Mouse (Mus musculus) limb, embryonic 14.5 days (tissue): Measurements from ENCODE around the gene 4933400A11Rik. TPM values are rescaled to one million over a fixed set of nuclear protein-coding genes. Genes with fewer than 3 reads are reported as not detected.

Experiments used
- ATAC-seq: fragments of 200-750 bp; cut with Nextera tagmentation; 2 replicates; pipeline ENCODE4 v1.8.0; 2017; ENCODE audit warnings: low read depth, moderate number of reproducible peaks, moderate TSS enrichment; ENCODE audit not compliant: low FRiP score
- DNase-seq: peaks from one replicate; pipeline ENCODE4 v3.0.0-alpha.2; 2015; ENCODE audit warnings: low spot score
- H3K27ac ChIP-seq: fragments of 300-500 bp; sonication (generic); replicated peaks from 2 replicates; pipeline ENCODE4 v1.5.1; 2014; ENCODE audit warnings: low read depth, mild to moderate bottlenecking, low read length, moderate library complexity, mixed read lengths
- H3K27me3 ChIP-seq: fragments of 300-500 bp; sonication (generic); 2 replicates; pipeline ENCODE4 v1.6.1; 2014; ENCODE audit warnings: low read length, mixed read lengths; ENCODE audit not compliant: control insufficient read depth, insufficient read depth
- H3K36me3 ChIP-seq: fragments of 300-500 bp; sonication (generic); 2 replicates; pipeline ENCODE4 v1.6.1; 2014; ENCODE audit warnings: mild to moderate bottlenecking, low read length, moderate library complexity, mixed read lengths; ENCODE audit not compliant: control insufficient read depth, insufficient read depth
- H3K4me1 ChIP-seq: fragments of 300-500 bp; sonication (generic); 2 replicates; pipeline ENCODE4 v1.6.1; 2014; ENCODE audit warnings: antibody characterized with exemption, low read length, mixed read lengths; ENCODE audit not compliant: control insufficient read depth, insufficient read depth
- H3K4me2 ChIP-seq: fragments of 300-500 bp; sonication (generic); replicated peaks from 2 replicates; pipeline ENCODE4 v1.6.1; 2014; ENCODE audit warnings: low read depth, mild to moderate bottlenecking, low read length, moderate library complexity; ENCODE audit not compliant: severe bottlenecking
- H3K4me3 ChIP-seq: fragments of 300-500 bp; sonication (generic); replicated peaks from 2 replicates; pipeline ENCODE4 v1.5.1; 2014; ENCODE audit warnings: low read length
- H3K9ac ChIP-seq: fragments of 300-500 bp; sonication (generic); 2 replicates; pipeline ENCODE4 v1.6.1; 2014; ENCODE audit warnings: mild to moderate bottlenecking, low read depth, low read length, moderate library complexity; ENCODE audit not compliant: severe bottlenecking
- H3K9me3 ChIP-seq: fragments of 300-500 bp; sonication (generic); 2 replicates; pipeline ENCODE4 v1.6.1; 2016; ENCODE audit warnings: low read length; ENCODE audit not compliant: control insufficient read depth
- POLR2A ChIP-seq: fragments of 200-500 bp; IDR thresholded peaks from 2 replicates; pipeline ENCODE4 v1.8.0; 2012; ENCODE audit warnings: inconsistent platforms, mild to moderate bottlenecking, moderate library complexity, borderline replicate concordance; ENCODE audit not compliant: insufficient read depth, insufficient read length; ENCODE audit errors: extremely low read depth
- WGBS: fragments of 180-500 bp; shearing (Covaris S2); extraction: QIAGEN DNeasy Blood & Tissue Kit; methylation state at CpG from one replicate; pipeline ENCODE4 v1.1.7; 2014; 5-methylcytosine and 5-hydroxymethylcytosine counted together
- polyA plus RNA-seq, 2 experiments: library from polyadenylated mRNA; depleted of rRNA in 1 of 2; stranded (reverse) in 1 of 2; unstranded in 1 of 2; fragments of >200 nt; fragmentation: Nextera tagmentation in 1 of 2; extraction: Ambion mirVana in 1 of 2; gene quantifications; 2 replicates each; pipeline versions ENCODE4 v1.2.1 to v1.2.3; 2012 to 2014

The 4933400A11Rik gene
- polyA plus RNA-seq, 2 experiments: 0.66 TPM; not detected in 1

DNA sequence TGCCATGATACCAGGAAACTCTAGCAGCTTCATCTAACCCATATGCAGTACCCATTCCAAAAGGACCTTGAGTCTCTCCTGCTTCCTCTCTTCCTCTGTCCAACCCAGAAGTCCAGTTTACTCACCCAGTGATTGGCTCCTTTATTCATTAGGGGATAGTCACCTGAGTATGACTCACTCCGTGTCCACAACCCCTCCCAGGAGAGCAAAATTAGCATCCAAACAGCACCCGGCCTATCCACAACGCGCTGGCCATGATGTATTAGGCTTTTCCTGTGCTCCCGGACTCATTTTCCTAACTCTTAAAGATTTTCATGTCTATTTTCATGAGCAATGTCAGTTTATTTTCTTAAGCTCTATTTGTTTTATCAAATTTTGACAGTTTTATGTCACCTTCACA, 10.3 kb upstream of the 4933400A11Rik start:
- Histone ChIP-seq H3K4me2 (no peak overlapping the region), H3K9me3 (no peaks in the 10 kb centered on the region), H3K4me3 (no peak overlapping the region), H3K27ac (no peak overlapping the region), H3K4me1 (no peaks in the 10 kb centered on the region), H3K36me3 (no peaks in the 10 kb centered on the region), H3K27me3 (no peaks in the 10 kb centered on the region), H3K9ac (no peak overlapping the region)
- 84% methylated on average over 5 of the region's 5 CpGs for WGBS
- DNase-seq: no peak
- no peak for TF ChIP-seq POLR2A
- ATAC-seq: no peak

DNA sequence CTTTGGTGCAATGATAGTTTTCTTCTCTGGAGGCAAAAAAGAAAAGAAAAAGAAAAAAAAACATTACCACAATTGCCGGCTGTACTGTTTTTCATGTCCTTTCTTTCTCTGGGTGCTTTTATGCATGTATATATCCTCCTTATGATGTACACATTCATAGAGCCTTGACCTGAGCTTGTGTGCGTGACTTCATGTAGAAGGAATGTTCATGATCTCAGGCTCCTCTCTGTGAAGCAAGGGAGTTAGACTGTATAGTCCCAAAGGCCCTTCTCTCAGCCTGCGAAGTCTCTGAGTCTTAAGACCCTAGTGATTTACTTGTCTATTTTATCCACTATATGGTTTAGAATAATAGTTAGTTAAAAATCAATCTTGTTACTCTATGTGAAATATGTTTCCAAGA, 21.4 kb downstream of the 4933400A11Rik start:
- no peaks in the 10 kb centered on the region for H3K9me3 ChIP-seq
- WGBS: 67% methylated on average over 3 of the region's 3 CpGs
- no peak overlapping the region for H3K4me3 ChIP-seq
- no peak for TF ChIP-seq POLR2A
- DNase-seq: no peak
- H3K27me3 ChIP-seq: no peaks in the 10 kb centered on the region
- no peak overlapping the region for H3K9ac ChIP-seq
- ATAC-seq: no peak
- H3K4me1 ChIP-seq: no peaks in the 10 kb centered on the region
- H3K4me2 ChIP-seq: no peak overlapping the region
- H3K36me3 ChIP-seq: no peaks in the 10 kb centered on the region
- H3K27ac ChIP-seq: no peak overlapping the region

DNA sequence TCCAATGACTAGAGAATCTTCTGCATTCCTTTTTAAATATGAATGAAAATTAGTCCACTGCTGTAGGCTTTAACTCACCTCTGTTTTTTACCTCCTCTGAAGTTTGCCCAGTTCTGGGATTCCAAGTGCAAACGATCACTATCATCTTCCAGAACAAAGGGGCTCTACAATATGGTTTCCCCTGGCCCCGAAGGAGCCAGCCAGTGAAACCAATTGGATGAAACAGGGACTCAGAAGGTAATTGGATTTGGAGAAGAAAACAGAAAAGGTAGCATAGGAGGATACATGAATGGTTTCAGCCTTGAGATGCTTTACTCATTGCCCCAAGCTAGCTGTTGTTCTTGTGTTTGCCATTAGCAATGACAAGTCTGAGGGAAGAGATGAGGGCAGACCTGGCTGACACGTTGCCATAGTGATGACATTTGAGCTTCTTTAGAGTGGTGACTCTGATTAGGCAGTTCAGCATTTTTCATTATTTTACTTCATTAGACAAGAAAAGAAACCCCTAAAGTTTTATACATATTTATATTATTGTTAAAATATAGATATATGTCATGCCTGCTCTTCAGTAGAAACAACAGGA, 44.0 kb downstream of the 4933400A11Rik start:
- H3K4me1 ChIP-seq: no peaks in the 10 kb centered on the region
- DNase-seq (no peak), ATAC-seq (no peak)
- no peak for TF ChIP-seq POLR2A
- WGBS: 68% methylated on average over 3 of the region's 3 CpGs
- no peak overlapping the region for H3K4me3 ChIP-seq
- H3K27ac ChIP-seq: no peak overlapping the region
- no peaks in the 10 kb centered on the region for H3K36me3 ChIP-seq
- no peaks in the 10 kb centered on the region for H3K9me3 ChIP-seq
- no peak overlapping the region for H3K4me2 ChIP-seq
- H3K27me3 ChIP-seq: no peaks in the 10 kb centered on the region
- no peak overlapping the region for H3K9ac ChIP-seq

Other genes starting within 250 kb of the 4933400A11Rik start
- 17.3 and 24.7 TPM in 2 replicates for gene Mid1, start 94.4 kb downstream of the 4933400A11Rik start, polyA plus RNA-seq (2012; rRNA removed)
- gene Mid1, start 94.4 kb downstream of the 4933400A11Rik start, polyA plus RNA-seq (2014; fragmentation: Nextera tagmentation; extraction: Ambion mirVana): 11.1 and 12.5 TPM in 2 replicates
- 580 and 2,943 TPM in 2 replicates for gene Gm21887, start 230.0 kb upstream of the 4933400A11Rik start, polyA plus RNA-seq (2012; rRNA removed)
- gene Gm21887, start 230.0 kb upstream of the 4933400A11Rik start, polyA plus RNA-seq (2014; fragmentation: Nextera tagmentation; extraction: Ambion mirVana): 187 and 412 TPM in 2 replicates